Mouse (Mus musculus) liver, postnatal 0 days (tissue): ENCODE results near the gene Slc38a8. TPM values are rescaled to one million over a fixed set of nuclear protein-coding genes. Genes with fewer than 3 reads are reported as not detected.

Experiments
- ATAC-seq: fragments of 200-750 bp; cut with Nextera tagmentation; 2 replicates; pipeline ENCODE4 v1.8.0; 2017; ENCODE audit warnings: mild to moderate bottlenecking, moderate library complexity
- DNase-seq: peaks from one replicate; pipeline ENCODE4 v3.0.0-alpha.2; 2016
- H3K27ac ChIP-seq: fragments of 300-500 bp; sonication (generic); 2 replicates; pipeline ENCODE4 v1.5.1; 2014; ENCODE audit warnings: antibody characterized with exemption, moderate library complexity, mild to moderate bottlenecking, low read depth
- H3K27me3 ChIP-seq: fragments of 300-500 bp; sonication (generic); 2 replicates; pipeline ENCODE4 v1.6.1; 2014; ENCODE audit warnings: low read length, control low read depth, mixed read lengths; ENCODE audit not compliant: insufficient read depth
- H3K36me3 ChIP-seq: fragments of 300-500 bp; sonication (generic); replicated peaks from 2 replicates; pipeline ENCODE4 v1.6.1; 2014; ENCODE audit warnings: mild to moderate bottlenecking, control low read depth, low read length, moderate library complexity, mixed read lengths; ENCODE audit not compliant: insufficient read depth
- H3K4me1 ChIP-seq: fragments of 300-500 bp; sonication (generic); 2 replicates; pipeline ENCODE4 v1.6.1; 2014; ENCODE audit warnings: antibody characterized with exemption, mild to moderate bottlenecking, control low read depth; ENCODE audit not compliant: insufficient read depth
- H3K4me2 ChIP-seq: fragments of 300-500 bp; sonication (generic); 2 replicates; pipeline ENCODE4 v1.6.1; 2014; ENCODE audit warnings: low read depth, mild to moderate bottlenecking, low read length, moderate library complexity, mixed read lengths
- H3K4me3 ChIP-seq: fragments of 300-500 bp; sonication (generic); 2 replicates; pipeline ENCODE4 v1.5.1; 2014; ENCODE audit warnings: low read depth, low read length
- H3K9ac ChIP-seq: fragments of 300-500 bp; sonication (generic); replicated peaks from 2 replicates; pipeline ENCODE4 v1.6.1; 2014; ENCODE audit warnings: mild to moderate bottlenecking, moderate library complexity
- H3K9me3 ChIP-seq: fragments of 300-500 bp; sonication (generic); 2 replicates; pipeline ENCODE4 v1.6.1; 2016; ENCODE audit warnings: mild to moderate bottlenecking, control low read depth, low read length, mixed read lengths
- CTCF ChIP-seq: sonication (generic); IDR thresholded peaks from 2 replicates; pipeline ENCODE4 v1.5.1; 2016; ENCODE audit warnings: antibody characterized with exemption, low read depth
- EP300 ChIP-seq: IDR thresholded peaks from 2 replicates; pipeline ENCODE4 v1.6.1; 2016; ENCODE audit warnings: antibody characterized with exemption, low read depth, mild to moderate bottlenecking
- WGBS: fragments of 180-500 bp; shearing (Covaris S2); extraction: QIAGEN DNeasy Blood & Tissue Kit; methylation state at CpG from one replicate; pipeline ENCODE4 v1.1.7; 2014; ENCODE audit not compliant: insufficient replicate concordance; 5-methylcytosine and 5-hydroxymethylcytosine counted together
- polyA plus RNA-seq: library from polyadenylated mRNA; unstranded; fragments of >200 nt; fragmentation: Nextera tagmentation; extraction: Ambion mirVana; gene quantifications from 2 replicates; pipeline ENCODE4 v1.2.1, GENCODE M21; 2015

Slc38a8 gene
- polyA plus RNA-seq, 1 experiment from 2014 or later, result not detected

DNA sequence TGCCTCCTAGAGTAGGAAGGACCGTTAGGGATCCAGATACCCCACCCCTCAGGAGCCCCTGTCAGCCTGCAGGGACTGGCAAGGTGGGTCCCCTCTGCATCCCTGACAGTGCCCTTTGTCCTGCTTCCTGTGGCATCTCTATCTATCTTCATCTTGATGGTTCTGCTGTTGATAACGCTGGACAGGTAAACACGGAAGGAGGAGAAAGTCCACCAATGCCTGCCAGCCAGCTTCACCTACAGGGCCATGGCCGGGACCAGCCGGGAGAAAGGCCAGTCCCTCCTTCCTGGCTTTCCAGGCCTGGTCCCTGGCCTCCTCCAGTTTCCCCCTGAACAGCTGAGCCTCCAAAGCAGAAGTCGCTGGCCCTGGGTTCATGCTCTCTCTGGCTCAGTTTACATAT is 66.9 kb downstream of the Slc38a8 start:
- DNase-seq (no peak), ATAC-seq (no peak)
- peak overlapping the region; percentile 75 for H3K27ac ChIP-seq
- H3K4me1 ChIP-seq, result peaks cover 43% of the 10 kb centered on the region
- 65% methylated on average over 6 of the region's 6 CpGs for WGBS
- H3K9me3 ChIP-seq, result no peaks in the 10 kb centered on the region
- H3K9ac ChIP-seq, result 0 out of 2 replicates have a peak overlapping the region, but pooled peaks have one; percentile 7
- H3K4me3 ChIP-seq, result no peak overlapping the region
- no peak overlapping the region for H3K4me2 ChIP-seq
- TF ChIP-seq EP300 (no peak), CTCF (no peak)
- H3K36me3 ChIP-seq, result no peaks in the 10 kb centered on the region
- H3K27me3 ChIP-seq, result no peaks in the 10 kb centered on the region

DNA sequence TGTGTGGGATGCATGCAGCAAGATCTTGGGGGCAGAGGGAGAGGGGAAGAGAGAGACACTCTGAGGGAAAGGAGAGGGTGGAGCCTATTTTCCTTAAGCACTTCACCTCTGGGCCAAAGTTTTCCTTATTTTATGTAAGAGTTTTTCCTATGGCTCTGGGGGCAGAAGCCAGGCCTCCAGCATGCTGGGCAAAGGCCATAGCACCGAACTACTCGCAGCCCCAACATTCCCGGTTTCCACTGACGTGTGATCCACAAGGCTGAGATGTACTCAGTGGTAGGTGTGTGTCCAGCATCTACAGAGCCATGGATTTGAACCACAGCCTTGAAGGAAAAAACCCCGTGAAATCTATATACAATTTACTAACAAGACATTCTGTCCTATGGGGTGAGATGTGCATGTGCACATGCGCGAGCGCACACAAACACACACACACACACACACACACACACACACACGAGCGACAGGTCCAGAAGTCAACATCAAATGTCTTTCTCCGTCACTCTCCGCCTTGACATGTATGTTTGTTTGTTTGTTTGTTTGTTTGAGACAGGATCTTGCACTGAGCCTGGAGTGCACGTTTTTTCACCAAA is 67.8 kb downstream of the Slc38a8 start, which contains the start of gene Osgin1:
Gene Osgin1 (plus strand): TSS at position 543 of the 593 bp plus-strand sequence.
- Histone ChIP-seq H3K9me3 (no peaks in the 10 kb centered on the region), H3K4me2 (no peak within 1 kb of the TSS), H3K27ac (peak within 1 kb of the TSS; percentile 87), H3K36me3 (no peaks in the 10 kb centered on the region), H3K4me1 (peaks cover 47% of the 10 kb centered on the region), H3K4me3 (no peak within 1 kb of the TSS), H3K27me3 (no peaks in the 10 kb centered on the region), H3K9ac (peak within 1 kb of the TSS; percentile 30)
- DNase-seq (no peak), ATAC-seq (no peak)
- TF ChIP-seq CTCF, result no peak
- no peak for TF ChIP-seq EP300
- 72% methylated on average over 13 of the region's 13 CpGs for WGBS

DNA sequence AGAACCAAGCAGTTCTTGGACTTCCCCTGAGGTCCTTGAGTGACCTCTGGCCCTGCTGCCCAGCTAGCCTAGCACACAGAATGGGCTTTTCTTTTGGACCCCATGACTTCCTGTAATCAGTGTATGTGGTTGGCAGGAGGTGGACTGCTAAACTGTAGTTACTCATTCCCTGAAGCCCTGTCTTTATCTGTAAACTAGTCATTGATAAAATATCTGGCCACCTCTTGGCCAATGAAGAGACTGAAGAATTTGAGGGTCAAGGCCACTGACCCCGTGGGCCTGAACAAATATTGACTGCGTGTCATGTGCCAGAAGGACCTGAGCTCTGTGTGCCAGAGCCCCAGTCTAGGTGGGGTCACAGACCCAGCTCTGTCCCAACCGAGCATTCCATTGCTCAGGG is 69.1 kb downstream of the Slc38a8 start:
- peak overlapping the region; percentile 95 for H3K27ac ChIP-seq
- DNase-seq, result peak; percentile 79

DNA sequence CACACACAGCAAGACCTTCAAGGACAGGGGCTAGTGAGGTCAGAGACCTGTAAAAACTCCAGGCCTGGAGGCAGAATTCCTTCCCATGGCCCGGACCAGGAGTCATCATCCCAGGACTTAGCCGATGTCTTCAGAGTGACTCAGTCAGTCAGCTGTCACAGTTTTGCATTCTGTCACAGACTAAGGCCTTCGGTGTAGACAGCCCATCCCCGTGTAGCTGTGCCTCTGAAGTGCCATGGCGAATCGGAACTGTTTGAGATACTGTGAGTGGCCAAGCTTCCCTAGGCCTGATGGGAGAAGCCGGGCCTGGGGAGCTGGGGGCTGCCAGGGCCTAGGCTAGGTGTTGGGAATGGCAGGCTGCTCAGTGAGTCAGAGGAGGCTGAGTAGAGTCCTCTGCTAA is 70.8 kb downstream of the Slc38a8 start:
- H3K4me2 ChIP-seq, result no peak overlapping the region
- WGBS, result 68% methylated on average over 7 of the region's 7 CpGs
- DNase-seq, result no peak
- TF ChIP-seq EP300, result no peak
- no peak for TF ChIP-seq CTCF
- H3K9me3 ChIP-seq, result no peaks in the 10 kb centered on the region
- H3K36me3 ChIP-seq, result no peaks in the 10 kb centered on the region
- H3K27ac ChIP-seq, result peak overlapping the region; percentile 95
- H3K4me1 ChIP-seq, result peaks cover 68% of the 10 kb centered on the region
- peak overlapping the region; percentile 26; the same call in 1 of the 2 replicates for H3K9ac ChIP-seq
- no peak for ATAC-seq
- no peaks in the 10 kb centered on the region for H3K27me3 ChIP-seq
- H3K4me3 ChIP-seq, result no peak overlapping the region

More for the DNA sequence above, 69.1 kb downstream of the Slc38a8 start:
- Histone ChIP-seq H3K9me3 (no peaks in the 10 kb centered on the region), H3K4me3 (no peak overlapping the region), H3K4me1 (peaks cover 59% of the 10 kb centered on the region), H3K4me2 (0 out of 2 replicates have a peak overlapping the region, but pooled peaks have one; percentile 33), H3K27me3 (no peaks in the 10 kb centered on the region), H3K9ac (no peak overlapping the region; the same call in 1 of the 2 replicates), H3K36me3 (no peaks in the 10 kb centered on the region)
- 61% methylated on average over 3 of the region's 3 CpGs for WGBS
- peak; percentile 75 for ATAC-seq
- TF ChIP-seq CTCF (no peak), EP300 (peak; percentile 82)

DNA sequence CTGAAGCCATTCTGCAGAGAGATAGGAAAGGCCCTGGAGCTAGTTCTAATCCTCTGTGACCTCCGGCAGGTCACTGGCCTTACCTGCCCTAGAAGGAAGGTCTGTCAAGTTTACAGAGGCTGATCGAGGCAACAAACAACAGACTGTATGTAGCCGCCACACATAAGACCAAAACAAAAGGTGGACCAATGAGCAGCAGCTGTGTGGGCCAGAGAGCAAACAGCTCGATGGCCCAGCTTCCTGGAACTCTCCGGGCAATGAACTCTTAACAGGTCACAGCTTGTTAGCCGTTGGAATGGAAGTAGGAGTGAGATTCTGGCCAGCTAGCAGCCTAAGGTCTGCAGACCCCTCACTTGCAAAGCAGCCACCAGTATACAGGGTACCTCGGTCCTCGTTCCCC is 71.2 kb downstream of the Slc38a8 start:
- TF ChIP-seq CTCF (no peak), EP300 (peak; percentile 78; the same call in 1 of the 2 replicates)
- Histone ChIP-seq H3K4me2 (peak overlapping the region; percentile 13; the same call in 1 of the 2 replicates), H3K9me3 (no peaks in the 10 kb centered on the region), H3K36me3 (no peaks in the 10 kb centered on the region), H3K4me3 (no peak overlapping the region), H3K27ac (peak overlapping the region; percentile 95), H3K27me3 (no peaks in the 10 kb centered on the region), H3K9ac (peak overlapping the region; percentile 26; the same call in 1 of the 2 replicates), H3K4me1 (peaks cover 68% of the 10 kb centered on the region)
- DNase-seq (peak; percentile 71), ATAC-seq (peak; percentile 71)
- WGBS, result 43% methylated on average over 8 of the region's 8 CpGs

Other genes starting within 250 kb of the Slc38a8 start
- 101 and 104 TPM in 2 replicates for gene Hsbp1, start 157.2 kb downstream of the Slc38a8 start, polyA plus RNA-seq
- 37.0 and 44.4 TPM in 2 replicates for gene Mlycd, start 106.8 kb downstream of the Slc38a8 start, polyA plus RNA-seq
- 138 and 168 TPM in 2 replicates for gene Osgin1, start 67.6 kb downstream of the Slc38a8 start, polyA plus RNA-seq
- 0.14 TPM in 1 of 2 replicates, not detected in the other for gene Necab2, start 55.0 kb downstream of the Slc38a8 start, polyA plus RNA-seq
- gene Mbtps1, start 57.0 kb upstream of the Slc38a8 start, polyA plus RNA-seq, result 17.3 and 20.1 TPM in 2 replicates
- 11.7 and 12.5 TPM in 2 replicates for gene Hsdl1, start 73.5 kb upstream of the Slc38a8 start, polyA plus RNA-seq
- gene Dnaaf1, start 73.5 kb upstream of the Slc38a8 start, polyA plus RNA-seq, result 0.07 TPM in 1 of 2 replicates, not detected in the other
- gene Taf1c, start 103.5 kb upstream of the Slc38a8 start, polyA plus RNA-seq, result 2.4 and 2.7 TPM in 2 replicates
- gene Adad2, start 111.0 kb upstream of the Slc38a8 start, polyA plus RNA-seq, result not detected in 2 replicates
- not detected in 2 replicates for gene Kcng4, start 134.0 kb upstream of the Slc38a8 start, polyA plus RNA-seq
- 6.0 and 7.2 TPM in 2 replicates for gene Wfdc1, start 164.7 kb upstream of the Slc38a8 start, polyA plus RNA-seq
- gene Atp2c2, start 198.3 kb upstream of the Slc38a8 start, polyA plus RNA-seq, result 0.05 and 0.14 TPM in 2 replicates